Mouse (Mus musculus): ENCODE results near the gene Mapk9. TPM values are rescaled to one million over a fixed set of nuclear protein-coding genes. Genes with fewer than 3 reads are reported as not detected.
"Not testable (repeated sequence)": the region's sequence is repeated elsewhere in the genome, so short reads cannot be mapped to it uniquely, and the experiment has no call there.

Gene Mapk9
- 36.1 and 38.8 TPM in 2 replicates for polyA plus RNA-seq (2015; fragmentation: Nextera tagmentation; extraction: Ambion mirVana)

DNA sequence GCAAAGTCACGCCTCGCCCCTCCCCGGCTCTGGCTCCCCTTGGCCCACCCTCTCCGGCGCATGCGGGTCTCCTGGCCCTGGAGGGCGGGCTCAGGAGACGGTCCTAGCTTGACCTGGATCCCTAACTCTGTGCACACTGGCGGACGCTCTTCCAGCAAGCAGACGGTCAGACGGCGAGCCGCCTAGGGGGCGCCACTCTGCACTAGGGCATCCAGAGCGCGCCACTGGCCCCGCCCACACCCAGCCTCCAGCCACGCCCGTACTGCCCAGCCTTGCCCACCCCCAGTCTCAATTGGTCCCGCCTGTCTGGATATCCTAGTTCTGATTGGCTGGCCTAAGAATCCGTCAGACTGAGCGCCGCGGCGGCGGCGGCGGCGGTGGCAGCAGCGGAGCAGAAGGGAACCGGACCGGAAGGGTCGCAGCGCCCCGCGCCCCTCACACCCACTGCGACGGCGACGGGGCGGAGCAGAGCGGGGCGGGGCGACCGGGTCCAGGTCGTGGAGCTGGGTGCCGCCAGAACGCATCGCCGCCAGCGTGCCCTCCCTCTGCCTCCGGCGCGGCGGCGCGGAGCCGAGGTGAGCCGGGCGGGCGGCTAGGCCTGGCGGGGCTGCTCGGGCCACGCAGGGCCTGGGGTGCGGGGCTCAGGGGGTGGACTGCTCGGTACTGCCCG is at the start of gene Mapk9:
Gene Mapk9, plus strand, starts transcription at position 351 of the 670 bp plus-strand sequence.
- Histone ChIP-seq H3K9me3 (no peaks in the 10 kb centered on the region), H3K4me2 (peak within 1 kb of the TSS; percentile 64), H3K4me1 (peaks cover 21% of the 10 kb centered on the region), H3K36me3 (peaks cover 13% of the 10 kb centered on the region; the same call in 1 of the 2 replicates), H3K9ac (peak within 1 kb of the TSS; percentile 80), H3K27me3 (no peaks in the 10 kb centered on the region), H3K4me3 (peak within 1 kb of the TSS; percentile 70), H3K27ac (peak within 1 kb of the TSS; percentile 91)
- WGBS: under 1% methylated on average over 63 of the region's 68 CpGs
- ATAC-seq (ENCODE audit: borderline replicate concordance, extremely low read depth, low FRiP score, low TSS enrichment): peak; percentile 99

DNA sequence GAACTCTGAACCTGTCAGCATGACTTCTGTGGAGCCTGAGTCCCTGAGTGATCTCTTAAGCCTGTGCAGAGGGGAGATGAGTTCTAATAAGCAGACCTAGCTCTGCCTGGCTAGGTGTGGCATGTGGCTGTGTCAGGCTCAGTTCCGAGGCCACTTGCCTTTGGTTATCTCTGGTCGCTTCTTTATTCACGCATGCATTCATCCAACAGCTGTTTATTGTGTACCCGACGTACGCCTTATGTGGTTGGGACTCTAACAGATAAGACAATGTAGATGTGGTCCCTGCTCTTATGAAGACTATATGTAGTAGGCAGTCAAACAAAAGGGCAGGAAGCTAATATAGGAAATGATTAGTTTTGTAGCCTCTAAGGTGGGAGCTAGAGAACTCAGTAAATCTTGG is 47.6 kb upstream of the Mapk9 start:
- H3K9ac ChIP-seq: no peak overlapping the region
- H3K4me1 ChIP-seq: peaks cover 15% of the 10 kb centered on the region
- ATAC-seq (ENCODE audit: borderline replicate concordance, extremely low read depth, low FRiP score, low TSS enrichment): no peak
- H3K27me3 ChIP-seq: no peaks in the 10 kb centered on the region
- H3K4me3 ChIP-seq: no peak overlapping the region
- H3K9me3 ChIP-seq: no peaks in the 10 kb centered on the region
- H3K4me2 ChIP-seq: no peak overlapping the region
- 83% methylated on average over 6 of the region's 6 CpGs for WGBS
- no peaks in the 10 kb centered on the region for H3K36me3 ChIP-seq
- H3K27ac ChIP-seq: no peak overlapping the region

DNA sequence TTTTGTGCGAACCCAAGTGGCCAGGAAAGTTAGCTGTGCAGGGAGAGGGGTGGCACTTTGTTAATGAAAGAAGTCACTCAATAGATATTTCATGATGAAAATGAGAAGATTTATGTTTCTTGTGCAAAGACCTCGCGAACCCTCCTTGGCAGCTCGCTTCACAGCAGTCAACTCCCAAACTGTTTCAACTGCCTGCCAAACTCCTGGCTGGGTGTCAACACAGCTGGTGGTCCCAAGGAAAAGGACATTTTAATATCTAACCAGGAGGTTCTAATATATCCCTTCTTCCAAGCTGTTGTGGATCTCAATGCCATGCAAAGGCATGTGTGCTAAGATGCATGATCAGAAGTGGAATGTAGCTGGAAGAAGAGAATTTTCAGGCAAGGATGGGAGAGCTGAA is 45.0 kb upstream of the Mapk9 start:
- 51% methylated on average over 4 of the region's 4 CpGs for WGBS
- no peak overlapping the region for H3K4me3 ChIP-seq
- H3K4me2 ChIP-seq: no peak overlapping the region
- H3K27me3 ChIP-seq: no peaks in the 10 kb centered on the region
- H3K36me3 ChIP-seq: no peaks in the 10 kb centered on the region
- no peak; the same call in 1 of the 2 replicates for ATAC-seq (ENCODE audit: borderline replicate concordance, extremely low read depth, low FRiP score, low TSS enrichment)
- no peak overlapping the region for H3K9ac ChIP-seq
- H3K9me3 ChIP-seq: no peaks in the 10 kb centered on the region
- no peak overlapping the region for H3K27ac ChIP-seq
- H3K4me1 ChIP-seq: peaks cover 6% of the 10 kb centered on the region

DNA sequence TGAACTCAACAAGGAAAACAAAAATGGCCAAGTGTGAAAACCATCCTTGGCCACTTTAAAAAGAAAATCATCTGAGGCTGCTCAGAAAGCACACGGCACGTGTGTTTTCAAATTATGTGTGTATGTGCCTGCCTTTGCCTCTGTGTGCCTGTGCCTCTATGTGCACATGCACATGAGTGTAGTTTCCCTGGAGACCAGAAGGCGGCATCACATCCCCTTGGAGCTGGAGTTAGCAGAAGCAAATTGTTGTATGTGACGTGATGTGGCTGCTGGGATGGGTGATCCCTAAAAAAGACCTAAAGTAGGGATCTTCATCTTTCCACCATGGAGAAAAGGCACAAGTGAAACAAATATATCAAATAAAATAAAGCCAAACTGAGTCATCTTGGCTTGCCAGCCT is 42.8 kb upstream of the Mapk9 start:
- no peaks in the 10 kb centered on the region for H3K9me3 ChIP-seq
- no peak overlapping the region for H3K27ac ChIP-seq
- 0 out of 2 replicates have a peak, but pooled peaks cover under 1% of the 10 kb centered on the region for H3K36me3 ChIP-seq
- H3K4me3 ChIP-seq: no peak overlapping the region
- no peak overlapping the region for H3K4me2 ChIP-seq
- H3K27me3 ChIP-seq: no peaks in the 10 kb centered on the region
- 95% methylated on average over 4 of the region's 4 CpGs for WGBS
- no peak overlapping the region for H3K9ac ChIP-seq
- H3K4me1 ChIP-seq: peaks cover 6% of the 10 kb centered on the region
- no peak for ATAC-seq (ENCODE audit: borderline replicate concordance, extremely low read depth, low FRiP score, low TSS enrichment)

DNA sequence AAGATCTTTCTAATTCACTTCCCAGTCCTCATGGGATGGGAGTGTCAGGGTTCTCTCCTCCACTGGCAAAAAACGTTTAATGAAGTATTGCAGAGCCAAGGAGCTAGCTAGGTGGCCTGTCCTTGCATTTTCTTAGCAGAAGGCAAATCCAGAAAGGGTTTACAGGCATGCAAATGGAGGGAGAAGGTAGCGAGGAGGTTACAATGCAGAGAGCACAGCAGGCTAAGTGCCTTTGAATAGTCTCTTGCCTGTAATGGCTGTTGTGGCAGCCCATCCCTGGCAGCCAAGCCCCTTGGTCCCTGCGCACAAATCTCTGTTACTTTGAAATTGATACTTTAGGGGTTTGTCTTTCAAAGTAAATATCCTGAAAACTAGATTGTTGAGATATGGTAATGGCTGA is 40.3 kb upstream of the Mapk9 start:
- no peak overlapping the region for H3K4me3 ChIP-seq
- WGBS: 57% methylated on average over 3 of the region's 3 CpGs
- no peak for ATAC-seq (ENCODE audit: borderline replicate concordance, extremely low read depth, low FRiP score, low TSS enrichment)
- H3K27me3 ChIP-seq: no peaks in the 10 kb centered on the region
- no peak overlapping the region for H3K4me2 ChIP-seq
- H3K36me3 ChIP-seq: 0 out of 2 replicates have a peak, but pooled peaks cover 2% of the 10 kb centered on the region
- H3K27ac ChIP-seq: no peak overlapping the region
- H3K9ac ChIP-seq: no peak overlapping the region
- no peaks in the 10 kb centered on the region for H3K9me3 ChIP-seq
- peaks cover 2% of the 10 kb centered on the region; the same call in 1 of the 2 replicates for H3K4me1 ChIP-seq

DNA sequence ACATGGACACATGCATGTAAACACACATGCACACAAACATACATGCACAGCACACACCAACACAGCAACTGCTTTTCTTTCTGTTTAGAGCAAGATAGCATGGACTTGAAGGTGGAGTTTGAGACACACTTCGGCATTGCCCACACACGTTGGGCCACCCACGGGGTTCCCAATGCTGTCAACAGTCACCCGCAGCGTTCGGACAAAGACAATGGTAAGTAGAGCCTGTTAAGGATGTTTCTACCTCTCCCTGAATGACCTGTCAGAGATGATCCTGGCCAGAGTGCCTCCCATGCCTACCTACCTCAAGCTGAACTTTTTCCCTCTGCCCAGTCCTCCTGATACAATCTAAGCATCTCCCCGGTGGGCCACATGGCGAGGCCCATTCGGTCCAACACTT is 37.6 kb upstream of the Mapk9 start:
- no peak overlapping the region for H3K4me2 ChIP-seq
- H3K36me3 ChIP-seq: 0 out of 2 replicates have a peak, but pooled peaks cover 2% of the 10 kb centered on the region
- no peak overlapping the region for H3K27ac ChIP-seq
- H3K4me1 ChIP-seq: no peaks in the 10 kb centered on the region
- ATAC-seq (ENCODE audit: borderline replicate concordance, extremely low read depth, low FRiP score, low TSS enrichment): no peak
- H3K27me3 ChIP-seq: no peaks in the 10 kb centered on the region
- 88% methylated on average over 9 of the region's 9 CpGs for WGBS
- H3K9ac ChIP-seq: no peak overlapping the region
- no peaks in the 10 kb centered on the region for H3K9me3 ChIP-seq
- no peak overlapping the region for H3K4me3 ChIP-seq

DNA sequence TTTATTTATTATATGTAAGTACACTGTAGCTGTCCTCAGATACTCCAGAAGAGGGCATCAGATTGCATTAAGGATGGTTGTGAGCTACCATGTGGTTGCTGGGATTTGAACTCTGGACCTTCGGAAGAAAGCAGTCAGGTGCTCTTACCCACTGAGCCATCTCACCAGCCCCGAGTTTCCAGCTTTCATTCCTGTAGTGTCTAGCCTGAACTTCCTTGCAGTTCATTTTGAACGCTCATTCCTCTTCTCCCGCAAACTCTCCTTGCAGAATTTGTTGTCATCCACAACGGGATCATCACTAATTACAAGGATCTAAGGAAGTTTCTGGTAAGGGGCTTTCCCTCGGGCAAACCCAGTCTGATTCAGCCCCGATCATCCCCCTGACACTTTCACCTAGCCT is 35.9 kb upstream of the Mapk9 start:
- not testable (repeated sequence) for H3K27me3 ChIP-seq; H3K27ac ChIP-seq; H3K4me2 ChIP-seq; H3K9ac ChIP-seq; ATAC-seq (ENCODE audit: borderline replicate concordance, extremely low read depth, low FRiP score, low TSS enrichment); H3K36me3 ChIP-seq; H3K9me3 ChIP-seq; H3K4me3 ChIP-seq; H3K4me1 ChIP-seq
- WGBS: 71% methylated on average over 7 of the region's 7 CpGs

DNA sequence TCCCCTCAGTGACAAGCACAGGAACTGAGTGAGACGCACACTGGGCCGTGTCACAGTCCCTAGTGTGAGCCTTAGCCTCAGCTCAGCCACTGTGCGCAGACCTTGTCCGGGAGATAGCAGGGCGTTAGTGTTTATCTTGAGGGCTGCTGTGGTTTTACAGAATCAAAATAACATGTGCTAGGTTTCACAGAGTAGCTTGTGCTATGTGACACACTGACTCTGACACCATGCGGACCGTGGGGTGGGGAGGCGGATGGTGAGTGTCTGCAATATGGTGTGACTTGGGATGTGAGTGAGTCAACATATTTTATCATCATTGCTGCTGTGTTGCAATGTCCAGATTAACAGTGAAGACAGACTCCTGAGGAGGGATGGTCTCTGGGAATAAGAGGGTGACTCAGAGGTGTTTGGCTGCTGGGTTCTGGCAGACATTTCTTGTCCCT is 35.4 kb upstream of the Mapk9 start:
- Histone ChIP-seq H3K27me3 (no peaks in the 10 kb centered on the region), H3K36me3 (0 out of 2 replicates have a peak, but pooled peaks cover 2% of the 10 kb centered on the region), H3K4me3 (no peak overlapping the region), H3K4me1 (no peaks in the 10 kb centered on the region), H3K4me2 (no peak overlapping the region), H3K27ac (no peak overlapping the region), H3K9me3 (no peaks in the 10 kb centered on the region), H3K9ac (no peak overlapping the region)
- 76% methylated on average over 8 of the region's 8 CpGs for WGBS
- ATAC-seq (ENCODE audit: borderline replicate concordance, extremely low read depth, low FRiP score, low TSS enrichment): peak; percentile 27; the same call in 1 of the 2 replicates

DNA sequence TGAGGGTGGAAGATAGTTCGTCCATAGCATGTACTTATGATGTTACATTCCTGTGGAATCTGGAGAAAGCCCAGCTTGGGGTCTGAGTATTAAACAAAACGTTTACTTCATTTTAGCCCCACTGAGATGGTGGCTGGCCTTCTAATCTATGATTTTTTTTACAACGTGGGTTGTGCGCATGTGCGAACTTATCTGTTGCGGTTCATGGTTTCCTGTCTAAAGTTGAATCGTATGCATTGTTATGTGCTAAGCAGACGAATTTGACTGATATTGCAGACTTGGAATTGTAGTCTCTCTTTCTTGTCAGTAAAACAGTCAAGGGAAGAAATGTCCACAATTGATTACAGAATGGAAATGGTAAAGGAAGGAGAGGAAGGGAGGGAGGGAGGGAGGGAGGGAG is 34.7 kb upstream of the Mapk9 start:
- no peak overlapping the region for H3K9ac ChIP-seq
- no peak overlapping the region for H3K4me3 ChIP-seq
- H3K36me3 ChIP-seq: 0 out of 2 replicates have a peak, but pooled peaks cover 2% of the 10 kb centered on the region
- no peaks in the 10 kb centered on the region for H3K27me3 ChIP-seq
- H3K27ac ChIP-seq: no peak overlapping the region
- no peak for ATAC-seq (ENCODE audit: borderline replicate concordance, extremely low read depth, low FRiP score, low TSS enrichment)
- H3K4me2 ChIP-seq: no peak overlapping the region
- 74% methylated on average over 8 of the region's 8 CpGs for WGBS
- no peaks in the 10 kb centered on the region for H3K4me1 ChIP-seq
- no peaks in the 10 kb centered on the region for H3K9me3 ChIP-seq

DNA sequence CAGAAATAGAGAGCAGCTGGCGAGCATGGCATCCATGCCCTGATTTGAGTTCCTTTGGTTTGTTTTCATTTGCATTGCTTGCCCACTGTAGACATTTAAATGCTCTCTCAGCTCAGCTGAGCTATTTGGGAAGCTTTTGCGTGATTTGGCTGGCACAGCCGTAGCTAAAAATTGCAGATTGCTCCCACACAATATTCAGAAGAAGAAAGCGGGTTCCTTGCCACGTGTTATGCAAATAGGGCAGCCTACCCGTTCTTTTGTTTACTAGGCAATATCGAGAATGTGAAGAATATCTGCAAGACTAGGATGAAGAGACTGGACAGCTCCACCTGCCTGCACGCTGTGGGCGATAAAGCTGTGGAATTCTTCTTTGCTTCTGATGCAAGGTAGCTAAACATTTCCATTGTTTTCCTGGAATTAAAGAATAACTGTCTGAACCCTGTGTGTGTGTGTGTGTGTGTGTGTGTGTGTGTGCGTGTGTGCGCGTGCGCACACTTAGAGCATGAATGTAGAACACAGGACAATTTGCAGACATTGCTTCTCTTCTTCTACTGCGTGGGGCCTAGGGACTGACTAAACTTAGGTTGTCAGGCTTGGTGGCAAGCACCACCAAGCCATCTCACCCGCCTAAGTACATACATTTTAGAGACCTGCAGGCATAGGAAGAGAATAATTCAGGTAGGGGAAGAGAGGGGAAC is 27.5 kb upstream of the Mapk9 start:
- Histone ChIP-seq H3K27me3 (no peaks in the 10 kb centered on the region), H3K27ac (no peak overlapping the region), H3K4me2 (no peak overlapping the region), H3K9me3 (no peaks in the 10 kb centered on the region), H3K9ac (no peak overlapping the region), H3K4me3 (no peak overlapping the region), H3K36me3 (no peaks in the 10 kb centered on the region), H3K4me1 (no peaks in the 10 kb centered on the region)
- ATAC-seq (ENCODE audit: borderline replicate concordance, extremely low read depth, low FRiP score, low TSS enrichment): no peak
- 86% methylated on average over 15 of the region's 15 CpGs for WGBS

DNA sequence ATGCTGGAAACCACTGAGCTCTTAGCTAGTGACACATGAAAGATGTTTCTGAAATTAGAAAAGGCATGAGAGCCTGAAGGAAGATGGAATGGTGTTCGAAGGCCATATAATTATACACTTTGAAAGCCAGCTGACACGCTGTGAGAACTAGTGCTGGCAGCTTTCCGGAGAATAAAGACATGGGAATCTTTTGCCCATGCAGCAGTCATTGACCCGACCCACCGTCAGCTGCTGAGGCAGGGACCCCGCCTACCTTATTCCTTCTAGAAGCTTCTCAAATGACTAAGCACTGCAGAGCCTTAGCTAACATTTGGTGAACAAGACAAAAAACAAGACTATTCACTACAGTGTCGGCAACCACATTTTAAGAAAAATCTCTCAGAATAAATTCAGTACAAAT is 26.9 kb upstream of the Mapk9 start:
- Histone ChIP-seq H3K4me1 (no peaks in the 10 kb centered on the region), H3K4me3 (no peak overlapping the region), H3K4me2 (no peak overlapping the region), H3K36me3 (no peaks in the 10 kb centered on the region), H3K9ac (no peak overlapping the region), H3K27ac (no peak overlapping the region), H3K9me3 (no peaks in the 10 kb centered on the region), H3K27me3 (no peaks in the 10 kb centered on the region)
- no peak for ATAC-seq (ENCODE audit: borderline replicate concordance, extremely low read depth, low FRiP score, low TSS enrichment)
- 88% methylated on average over 7 of the region's 7 CpGs for WGBS

DNA sequence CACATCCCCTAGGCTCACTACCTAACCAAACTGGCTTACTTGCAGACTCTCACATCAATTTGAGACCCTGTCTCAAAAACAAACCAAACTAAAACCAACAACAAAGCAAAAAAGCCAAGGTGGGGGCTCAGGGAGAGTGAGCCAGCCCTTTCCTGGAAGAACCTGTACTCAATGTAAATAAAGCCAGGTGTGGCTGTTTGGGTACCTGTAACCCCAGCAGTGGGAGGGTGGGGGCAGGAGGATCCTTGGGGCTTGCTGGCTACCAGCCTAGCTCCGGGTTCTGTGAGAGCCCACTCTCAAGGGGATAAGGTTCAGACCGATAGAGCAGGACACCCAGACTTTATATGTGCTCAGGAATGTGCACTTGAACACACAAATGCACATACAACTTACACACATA is 25.6 kb upstream of the Mapk9 start:
- H3K27me3 ChIP-seq: no peaks in the 10 kb centered on the region
- H3K36me3 ChIP-seq: no peaks in the 10 kb centered on the region
- no peak overlapping the region for H3K27ac ChIP-seq
- H3K4me2 ChIP-seq: no peak overlapping the region
- no peaks in the 10 kb centered on the region for H3K9me3 ChIP-seq
- ATAC-seq (ENCODE audit: borderline replicate concordance, extremely low read depth, low FRiP score, low TSS enrichment): no peak
- no peaks in the 10 kb centered on the region for H3K4me1 ChIP-seq
- H3K4me3 ChIP-seq: no peak overlapping the region
- WGBS: 66% methylated on average over 2 of the region's 2 CpGs
- no peak overlapping the region for H3K9ac ChIP-seq
